Mouse (Mus musculus): ENCODE measurements around the gene Tnnt3. TPM values are rescaled to one million over a fixed set of nuclear protein-coding genes. Genes with fewer than 3 reads are reported as not detected.
A peak's percentile ranks its signal among the peaks of the same experiment; 100 is the strongest.

The Tnnt3 gene
- 42.5 and 114 TPM in 2 replicates for polyA plus RNA-seq (2012; rRNA removed)
- 101 and 183 TPM in 2 replicates for polyA plus RNA-seq (2014; fragmentation: Nextera tagmentation; extraction: Ambion mirVana)

DNA sequence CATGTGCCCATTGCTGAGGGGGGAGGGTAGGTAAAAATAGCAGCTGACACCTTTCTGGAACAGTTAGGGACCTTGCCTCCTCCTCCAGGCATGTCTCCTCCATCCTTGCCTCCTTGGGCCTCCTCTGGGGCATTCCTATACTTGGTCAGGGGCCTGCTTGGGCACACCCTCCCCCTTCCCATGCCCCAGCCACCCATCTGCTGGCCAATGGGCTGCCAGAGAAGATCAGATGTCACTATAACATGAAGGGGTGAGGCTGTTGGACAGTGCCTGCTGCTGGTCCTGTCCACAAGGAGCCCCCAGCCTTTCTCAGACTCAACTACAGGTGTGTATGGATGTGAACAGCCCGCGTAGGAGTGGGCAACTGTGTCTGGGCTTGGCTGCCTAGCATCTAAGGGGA is at the start of gene Tnnt3:
Gene Tnnt3, plus strand, starts transcription at position 262 of the 400 bp plus-strand sequence.
- Histone ChIP-seq H3K36me3 (ENCODE audit: control insufficient read depth, insufficient read depth, low read length) (no peaks in the 10 kb centered on the region), H3K4me3 (replicated peaks; ENCODE audit: low read length) (no peak within 1 kb of the TSS), H3K4me1 (ENCODE audit: control insufficient read depth, insufficient read depth, low read length) (0 out of 2 replicates have a peak, but pooled peaks cover 3% of the 10 kb centered on the region), H3K4me2 (replicated peaks; ENCODE audit: low read depth, low read length, severe bottlenecking) (no peak within 1 kb of the TSS), H3K27ac (replicated peaks; ENCODE audit: low read depth, low read length) (peak within 1 kb of the TSS; percentile 9; the same call in 1 of the 2 replicates), H3K9me3 (ENCODE audit: control insufficient read depth, low read length) (no peaks in the 10 kb centered on the region), H3K27me3 (ENCODE audit: control insufficient read depth, insufficient read depth, low read length) (no peaks in the 10 kb centered on the region), H3K9ac (ENCODE audit: low read depth, low read length, severe bottlenecking) (no peak within 1 kb of the TSS)
- no peak for TF ChIP-seq POLR2A (IDR thresholded peaks at IDR 0.05; ENCODE audit: borderline replicate concordance, extremely low read depth, insufficient read depth, insufficient read length)
- no peak for ATAC-seq (ENCODE audit: low FRiP score, low read depth)
- DNase-seq (ENCODE audit: low spot score): no peak
- WGBS: 86% methylated on average over 2 of the region's 2 CpGs

DNA sequence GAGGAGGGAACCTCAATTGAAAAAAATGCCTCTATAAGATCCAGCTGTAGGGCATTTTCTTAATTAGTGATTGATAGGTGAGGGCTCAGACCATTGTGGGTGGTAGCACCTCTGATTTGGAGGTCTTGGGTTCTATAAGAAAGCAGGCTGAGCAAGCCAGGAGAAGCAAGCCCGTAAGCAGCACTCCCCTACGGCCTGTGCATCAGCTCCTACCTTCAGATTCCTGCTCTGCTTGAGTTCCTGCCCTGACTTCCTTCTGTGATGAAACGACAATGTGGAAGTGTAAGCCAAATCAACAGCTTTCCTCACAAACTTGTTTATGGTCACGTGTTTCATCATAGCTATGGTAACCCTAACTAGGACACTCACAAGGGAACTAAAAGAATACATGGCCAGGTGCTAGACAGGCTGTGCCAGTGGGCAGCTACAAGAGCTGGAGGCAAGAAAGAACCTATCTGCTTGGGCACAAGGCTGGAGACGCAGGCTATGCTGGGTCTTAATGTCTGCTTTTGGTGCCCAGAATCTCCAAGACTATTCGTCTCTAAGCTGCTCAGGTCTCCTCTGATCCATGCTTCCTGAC is 49.5 kb upstream of the Tnnt3 start:
- DNase-seq (ENCODE audit: low spot score) (no peak), ATAC-seq (ENCODE audit: low FRiP score, low read depth) (no peak)
- Histone ChIP-seq H3K9ac (ENCODE audit: low read depth, low read length, severe bottlenecking) (no peak overlapping the region), H3K9me3 (ENCODE audit: control insufficient read depth, low read length) (no peaks in the 10 kb centered on the region), H3K36me3 (ENCODE audit: control insufficient read depth, insufficient read depth, low read length) (no peaks in the 10 kb centered on the region), H3K27me3 (ENCODE audit: control insufficient read depth, insufficient read depth, low read length) (no peaks in the 10 kb centered on the region), H3K4me3 (replicated peaks; ENCODE audit: low read length) (no peak overlapping the region), H3K27ac (replicated peaks; ENCODE audit: low read depth, low read length) (no peak overlapping the region), H3K4me1 (ENCODE audit: control insufficient read depth, insufficient read depth, low read length) (peaks cover under 1% of the 10 kb centered on the region; the same call in 1 of the 2 replicates), H3K4me2 (replicated peaks; ENCODE audit: low read depth, low read length, severe bottlenecking) (no peak overlapping the region)
- WGBS: 74% methylated on average over 6 of the region's 6 CpGs
- TF ChIP-seq POLR2A (IDR thresholded peaks at IDR 0.05; ENCODE audit: borderline replicate concordance, extremely low read depth, insufficient read depth, insufficient read length): no peak

DNA sequence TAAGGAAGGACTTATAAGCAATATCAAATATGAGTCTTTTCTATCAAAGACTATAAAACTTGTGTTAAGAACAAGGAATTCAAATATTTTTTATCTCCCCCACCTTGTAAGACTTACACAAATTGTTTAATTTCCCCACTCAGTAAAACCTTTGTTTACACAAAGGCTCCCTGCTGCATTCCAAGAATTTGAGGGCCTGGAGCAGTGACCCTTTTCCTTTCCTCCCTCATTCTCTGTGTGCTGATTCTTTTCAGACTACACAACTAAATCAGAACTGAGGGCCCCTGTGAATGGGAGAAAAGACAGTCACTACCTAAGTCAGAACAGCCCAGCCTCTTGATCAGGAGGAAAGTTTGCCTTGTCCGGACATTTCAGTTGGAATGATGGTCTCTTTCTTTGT is 43.9 kb upstream of the Tnnt3 start:
- WGBS: 47% methylated on average over 1 of the region's 1 CpGs
- H3K4me1 ChIP-seq (ENCODE audit: control insufficient read depth, insufficient read depth, low read length): peaks cover 42% of the 10 kb centered on the region
- H3K27me3 ChIP-seq (ENCODE audit: control insufficient read depth, insufficient read depth, low read length): no peaks in the 10 kb centered on the region
- H3K27ac ChIP-seq (replicated peaks; ENCODE audit: low read depth, low read length): peak overlapping the region; percentile 78
- ATAC-seq (ENCODE audit: low FRiP score, low read depth): no peak
- no peaks in the 10 kb centered on the region for H3K36me3 ChIP-seq (ENCODE audit: control insufficient read depth, insufficient read depth, low read length)
- no peak overlapping the region for H3K9ac ChIP-seq (ENCODE audit: low read depth, low read length, severe bottlenecking)
- no peak overlapping the region for H3K4me2 ChIP-seq (replicated peaks; ENCODE audit: low read depth, low read length, severe bottlenecking)
- DNase-seq (ENCODE audit: low spot score): no peak
- H3K9me3 ChIP-seq (ENCODE audit: control insufficient read depth, low read length): no peaks in the 10 kb centered on the region
- no peak overlapping the region for H3K4me3 ChIP-seq (replicated peaks; ENCODE audit: low read length)
- TF ChIP-seq POLR2A (IDR thresholded peaks at IDR 0.05; ENCODE audit: borderline replicate concordance, extremely low read depth, insufficient read depth, insufficient read length): no peak

DNA sequence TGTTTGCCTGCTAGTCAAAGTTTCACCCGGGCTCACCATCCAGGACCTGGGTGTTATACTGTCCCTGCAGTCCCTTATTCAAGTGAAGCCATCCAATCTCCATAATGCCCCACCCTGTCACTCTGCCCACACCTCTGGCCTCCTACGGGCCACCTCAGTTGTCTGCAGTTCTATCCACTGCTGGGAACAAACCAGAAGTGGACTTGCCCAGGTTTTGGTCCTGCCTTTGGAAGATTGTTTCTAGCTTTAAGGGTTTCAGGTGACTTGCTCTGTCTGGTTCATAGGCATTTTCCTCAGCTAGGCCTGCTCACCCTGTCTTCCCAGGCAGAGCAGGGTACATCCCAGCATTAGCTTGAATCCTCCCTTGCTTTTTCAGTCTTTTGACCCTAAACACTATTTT is 43.4 kb upstream of the Tnnt3 start:
- Histone ChIP-seq H3K4me3 (replicated peaks; ENCODE audit: low read length) (no peak overlapping the region), H3K27me3 (ENCODE audit: control insufficient read depth, insufficient read depth, low read length) (no peaks in the 10 kb centered on the region), H3K36me3 (ENCODE audit: control insufficient read depth, insufficient read depth, low read length) (no peaks in the 10 kb centered on the region), H3K9me3 (ENCODE audit: control insufficient read depth, low read length) (no peaks in the 10 kb centered on the region), H3K4me1 (ENCODE audit: control insufficient read depth, insufficient read depth, low read length) (peaks cover 42% of the 10 kb centered on the region), H3K9ac (ENCODE audit: low read depth, low read length, severe bottlenecking) (no peak overlapping the region), H3K27ac (replicated peaks; ENCODE audit: low read depth, low read length) (peak overlapping the region; percentile 78), H3K4me2 (replicated peaks; ENCODE audit: low read depth, low read length, severe bottlenecking) (no peak overlapping the region)
- ATAC-seq (ENCODE audit: low FRiP score, low read depth): no peak
- DNase-seq (ENCODE audit: low spot score): no peak
- no peak for TF ChIP-seq POLR2A (IDR thresholded peaks at IDR 0.05; ENCODE audit: borderline replicate concordance, extremely low read depth, insufficient read depth, insufficient read length)
- WGBS: 53% methylated on average over 2 of the region's 2 CpGs

DNA sequence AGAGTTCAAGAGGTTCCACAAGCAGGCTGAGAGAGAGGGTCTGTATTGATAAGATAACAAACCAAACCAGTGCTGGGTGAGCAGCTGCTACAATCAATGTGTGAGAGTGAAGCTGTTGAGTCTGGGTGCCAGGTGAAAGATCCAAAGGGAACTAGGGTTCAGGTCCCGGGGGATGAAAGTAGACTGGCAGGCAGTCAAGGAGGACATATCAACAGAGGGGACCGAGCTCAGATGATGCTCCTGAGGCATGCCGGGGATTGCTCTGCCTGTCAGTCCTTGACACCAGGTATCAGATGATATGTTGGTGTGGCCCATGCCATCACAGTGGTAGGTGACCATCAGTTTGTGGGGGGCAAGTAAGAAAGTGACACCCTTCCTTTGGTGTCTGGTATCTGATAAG is 41.8 kb upstream of the Tnnt3 start:
- peaks cover 42% of the 10 kb centered on the region for H3K4me1 ChIP-seq (ENCODE audit: control insufficient read depth, insufficient read depth, low read length)
- TF ChIP-seq POLR2A (IDR thresholded peaks at IDR 0.05; ENCODE audit: borderline replicate concordance, extremely low read depth, insufficient read depth, insufficient read length): no peak
- no peak overlapping the region for H3K4me2 ChIP-seq (replicated peaks; ENCODE audit: low read depth, low read length, severe bottlenecking)
- no peak for ATAC-seq (ENCODE audit: low FRiP score, low read depth)
- peak overlapping the region; percentile 83 for H3K27ac ChIP-seq (replicated peaks; ENCODE audit: low read depth, low read length)
- no peak overlapping the region for H3K4me3 ChIP-seq (replicated peaks; ENCODE audit: low read length)
- H3K9ac ChIP-seq (ENCODE audit: low read depth, low read length, severe bottlenecking): no peak overlapping the region
- H3K36me3 ChIP-seq (ENCODE audit: control insufficient read depth, insufficient read depth, low read length): no peaks in the 10 kb centered on the region
- no peak for DNase-seq (ENCODE audit: low spot score)
- no peaks in the 10 kb centered on the region for H3K27me3 ChIP-seq (ENCODE audit: control insufficient read depth, insufficient read depth, low read length)
- no peaks in the 10 kb centered on the region for H3K9me3 ChIP-seq (ENCODE audit: control insufficient read depth, low read length)
- 90% methylated on average over 3 of the region's 3 CpGs for WGBS

Measured in limb, embryonic 14.5 days (tissue).